Mouse (Mus musculus) liver, embryonic 11.5 days (tissue): Measurements from ENCODE around the gene Fam168b. TPM values are rescaled to one million over a fixed set of nuclear protein-coding genes. Genes with fewer than 3 reads are reported as not detected.
A peak's percentile ranks its signal among the peaks of the same experiment; 100 is the strongest.

Source experiments
- ATAC-seq: fragments of 200-750 bp; cut with Nextera tagmentation; replicated peaks from 2 replicates; pipeline ENCODE4 v1.8.0; 2017; ENCODE audit warnings: moderate number of reproducible peaks, mild to moderate bottlenecking, moderate TSS enrichment, moderate library complexity; ENCODE audit not compliant: low FRiP score
- DNase-seq: peaks from one replicate; pipeline ENCODE4 v3.0.0-alpha.2; 2017; ENCODE audit warnings: low spot score
- H3K27ac ChIP-seq: fragments of 300-500 bp; sonication (generic); 2 replicates; pipeline ENCODE4 v1.5.1; 2014; ENCODE audit warnings: mild to moderate bottlenecking, low read depth, low read length, control low read depth
- H3K27me3 ChIP-seq: fragments of 300-500 bp; sonication (generic); replicated peaks from 2 replicates; pipeline ENCODE4 v1.6.1; 2014; ENCODE audit warnings: low read length, mixed read lengths; ENCODE audit not compliant: control insufficient read depth, insufficient read depth
- H3K36me3 ChIP-seq: fragments of 300-500 bp; sonication (generic); 2 replicates; pipeline ENCODE4 v1.6.1; 2014; ENCODE audit warnings: mild to moderate bottlenecking, low read length, moderate library complexity, mixed read lengths; ENCODE audit not compliant: control insufficient read depth, insufficient read depth
- H3K4me1 ChIP-seq: fragments of 300-500 bp; sonication (generic); replicated peaks from 2 replicates; pipeline ENCODE4 v1.6.1; 2014; ENCODE audit warnings: low read length, mixed read lengths; ENCODE audit not compliant: control insufficient read depth, insufficient read depth
- H3K4me2 ChIP-seq: fragments of 300-500 bp; sonication (generic); 2 replicates; pipeline ENCODE4 v1.6.1; 2014; ENCODE audit warnings: mild to moderate bottlenecking, control low read depth, moderate library complexity
- H3K4me3 ChIP-seq: fragments of 300-500 bp; sonication (generic); 2 replicates; pipeline ENCODE4 v1.5.1; 2014; ENCODE audit warnings: low read depth, low read length, control low read depth
- H3K9ac ChIP-seq: fragments of 300-500 bp; sonication (generic); 2 replicates; pipeline ENCODE4 v1.6.1; 2014; ENCODE audit warnings: low read depth, low read length, control low read depth
- H3K9me3 ChIP-seq: fragments of 300-500 bp; sonication (generic); 2 replicates; pipeline ENCODE4 v1.6.1; 2016; ENCODE audit warnings: low read length, inconsistent platforms, mixed read lengths; ENCODE audit not compliant: control insufficient read depth
- WGBS: fragments of 180-500 bp; shearing (Covaris S2); extraction: QIAGEN DNeasy Blood & Tissue Kit; methylation state at CpG from one replicate; pipeline ENCODE4 v1.1.7; 2014; 5-methylcytosine and 5-hydroxymethylcytosine counted together
- polyA plus RNA-seq: library from polyadenylated mRNA; unstranded; fragments of >200 nt; fragmentation: Nextera tagmentation; extraction: Ambion mirVana; gene quantifications from 2 replicates; pipeline ENCODE4 v1.2.1, GENCODE M21; 2014

Fam168b gene
- polyA plus RNA-seq, 1 experiment from 2014 or later, result 54.5 TPM

GRCm38 (mm10) chr1:34812407-34813247, 30.2 kb downstream of the Fam168b start:
- ATAC-seq, result no peak
- no peak overlapping the region for H3K27ac ChIP-seq
- no peak overlapping the region for H3K9ac ChIP-seq
- H3K4me2 ChIP-seq, result no peak overlapping the region
- no peak overlapping the region for H3K4me3 ChIP-seq
- WGBS, result 92% methylated on average over 13 of the region's 13 CpGs
- H3K36me3 ChIP-seq, result peaks cover 37% of the 10 kb centered on the region; the same call in 1 of the 2 replicates
- H3K9me3 ChIP-seq, result no peaks in the 10 kb centered on the region
- DNase-seq, result no peak
- no peaks in the 10 kb centered on the region for H3K27me3 ChIP-seq
- H3K4me1 ChIP-seq, result no peaks in the 10 kb centered on the region

GRCm38 (mm10) chr1:34811581-34811980, 31.3 kb downstream of the Fam168b start:
- no peak for DNase-seq
- Histone ChIP-seq H3K36me3 (peaks cover 28% of the 10 kb centered on the region; the same call in 1 of the 2 replicates), H3K4me3 (no peak overlapping the region), H3K9me3 (no peaks in the 10 kb centered on the region), H3K4me2 (no peak overlapping the region), H3K27me3 (no peaks in the 10 kb centered on the region), H3K9ac (no peak overlapping the region), H3K4me1 (no peaks in the 10 kb centered on the region), H3K27ac (no peak overlapping the region)
- WGBS, result 71% methylated on average over 6 of the region's 6 CpGs
- ATAC-seq, result no peak

GRCm38 (mm10) chr1:34811035-34811434, 31.8 kb downstream of the Fam168b start:
- Histone ChIP-seq H3K27me3 (no peaks in the 10 kb centered on the region), H3K9me3 (no peaks in the 10 kb centered on the region), H3K4me2 (no peak overlapping the region), H3K4me1 (no peaks in the 10 kb centered on the region), H3K27ac (no peak overlapping the region), H3K36me3 (peaks cover 23% of the 10 kb centered on the region; the same call in 1 of the 2 replicates), H3K9ac (no peak overlapping the region), H3K4me3 (no peak overlapping the region)
- DNase-seq (no peak), ATAC-seq (no peak)
- 77% methylated on average over 6 of the region's 6 CpGs for WGBS

GRCm38 (mm10) chr1:34810293-34810692, 32.6 kb downstream of the Fam168b start:
- no peak overlapping the region for H3K4me2 ChIP-seq
- no peak overlapping the region for H3K4me3 ChIP-seq
- no peaks in the 10 kb centered on the region for H3K27me3 ChIP-seq
- H3K9ac ChIP-seq, result no peak overlapping the region
- no peak for DNase-seq
- ATAC-seq, result no peak
- peaks cover 20% of the 10 kb centered on the region; the same call in 1 of the 2 replicates for H3K36me3 ChIP-seq
- no peaks in the 10 kb centered on the region for H3K4me1 ChIP-seq
- no peak overlapping the region; the same call in 1 of the 2 replicates for H3K27ac ChIP-seq
- WGBS, result 93% methylated on average over 11 of the region's 11 CpGs
- no peaks in the 10 kb centered on the region for H3K9me3 ChIP-seq

GRCm38 (mm10) chr1:34808445-34808844, 34.4 kb downstream of the Fam168b start:
- no peak overlapping the region for H3K9ac ChIP-seq
- WGBS, result 91% methylated on average over 8 of the region's 8 CpGs
- H3K4me3 ChIP-seq, result no peak overlapping the region
- ATAC-seq, result no peak
- H3K4me1 ChIP-seq, result no peaks in the 10 kb centered on the region
- H3K9me3 ChIP-seq, result no peaks in the 10 kb centered on the region
- DNase-seq, result no peak
- no peak overlapping the region for H3K27ac ChIP-seq
- no peaks in the 10 kb centered on the region for H3K27me3 ChIP-seq
- H3K4me2 ChIP-seq, result no peak overlapping the region
- peaks cover 14% of the 10 kb centered on the region; the same call in 1 of the 2 replicates for H3K36me3 ChIP-seq

DNA sequence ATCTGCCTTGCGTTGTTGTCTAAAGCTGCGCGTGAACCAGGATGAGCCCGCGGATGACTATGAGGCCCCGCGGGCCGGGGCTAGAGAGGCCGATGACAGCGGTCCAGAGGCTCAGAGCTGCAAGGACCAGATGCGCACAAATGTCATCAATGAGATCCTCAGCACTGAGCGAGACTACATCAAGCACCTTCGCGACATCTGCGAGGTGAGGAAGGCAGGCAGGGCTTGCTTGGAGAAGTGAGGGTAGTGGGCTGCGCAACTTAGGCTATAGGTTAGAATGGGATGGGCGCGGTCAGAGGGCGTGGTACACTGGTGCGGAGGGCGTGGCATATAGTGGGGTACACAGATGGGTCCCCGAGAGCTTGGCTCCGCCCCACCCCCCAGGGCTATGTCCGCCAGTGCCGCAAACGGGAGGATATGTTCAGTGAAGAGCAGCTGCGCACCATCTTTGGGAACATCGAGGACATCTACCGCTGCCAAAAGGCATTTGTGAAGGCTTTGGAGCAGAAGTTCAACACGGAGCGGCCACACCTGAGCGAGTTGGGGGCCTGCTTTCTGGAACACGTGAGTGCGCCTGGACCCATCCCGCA, 36.8 kb downstream of the Fam168b start:
- Histone ChIP-seq H3K4me2 (no peak overlapping the region), H3K27me3 (no peaks in the 10 kb centered on the region), H3K27ac (no peak overlapping the region), H3K4me3 (no peak overlapping the region), H3K36me3 (peaks cover 5% of the 10 kb centered on the region; the same call in 1 of the 2 replicates), H3K9me3 (no peaks in the 10 kb centered on the region), H3K4me1 (0 out of 2 replicates have a peak, but pooled peaks cover 3% of the 10 kb centered on the region), H3K9ac (no peak overlapping the region)
- 30% methylated on average over 35 of the region's 35 CpGs for WGBS
- ATAC-seq (no peak), DNase-seq (no peak)

- DNase-seq (no peak), ATAC-seq (no peak)
- peaks cover 2% of the 10 kb centered on the region; the same call in 1 of the 2 replicates for H3K36me3 ChIP-seq
- H3K9me3 ChIP-seq, result no peaks in the 10 kb centered on the region
- no peak overlapping the region for H3K9ac ChIP-seq
- no peaks in the 10 kb centered on the region for H3K27me3 ChIP-seq
- no peak overlapping the region for H3K4me3 ChIP-seq
- H3K4me1 ChIP-seq, result 0 out of 2 replicates have a peak, but pooled peaks cover 3% of the 10 kb centered on the region
- no peak overlapping the region for H3K27ac ChIP-seq
- 89% methylated on average over 7 of the region's 7 CpGs for WGBS
- H3K4me2 ChIP-seq, result no peak overlapping the region
Measured at GRCm38 (mm10) chr1:34804863-34805262, 38.0 kb downstream of the Fam168b start.

GRCm38 (mm10) chr1:34802290-34802642, 40.6 kb downstream of the Fam168b start:
- ATAC-seq, result peak; percentile 17; the same call in 1 of the 2 replicates
- Histone ChIP-seq H3K4me3 (peak overlapping the region; percentile 65), H3K9ac (no peak overlapping the region), H3K36me3 (no peaks in the 10 kb centered on the region), H3K27me3 (no peaks in the 10 kb centered on the region), H3K4me1 (0 out of 2 replicates have a peak, but pooled peaks cover 3% of the 10 kb centered on the region), H3K4me2 (peak overlapping the region; percentile 92), H3K27ac (no peak overlapping the region), H3K9me3 (no peaks in the 10 kb centered on the region)
- WGBS, result 30% methylated on average over 7 of the region's 7 CpGs
- no peak for DNase-seq
